Mouse (Mus musculus) erythroblast, adult 5-6 weeks (primary cell): ENCODE measurements around the gene Tiam1. TPM values are rescaled to one million over a fixed set of nuclear protein-coding genes. Genes with fewer than 3 reads are reported as not detected.

Source experiments
- ATAC-seq: replicated peaks from 2 replicates; pipeline ENCODE4 v1.8.0; 2016; ENCODE audit warnings: moderate number of reproducible peaks, mild to moderate bottlenecking, moderate TSS enrichment, inconsistent platforms; ENCODE audit not compliant: poor library complexity, low FRiP score, severe bottlenecking
- total RNA-seq, 2 experiments: library from RNA; stranded (forward) in 1 of 2; stranded (reverse) in 1 of 2; fragments of 150-400 nt in 1 of 2; fragments of 200-764, 138-1000 nt in 1 of 2; gene quantifications; 2 replicates each; pipeline versions ENCODE4 v1.2.3 to v1.2.4; 2015 to 2017; ENCODE audit warnings: low replicate concordance in 2 of 2

The Tiam1 gene
- total RNA-seq, 2 experiments from 2014 or later: 15.7 to 29.0 TPM

DNA sequence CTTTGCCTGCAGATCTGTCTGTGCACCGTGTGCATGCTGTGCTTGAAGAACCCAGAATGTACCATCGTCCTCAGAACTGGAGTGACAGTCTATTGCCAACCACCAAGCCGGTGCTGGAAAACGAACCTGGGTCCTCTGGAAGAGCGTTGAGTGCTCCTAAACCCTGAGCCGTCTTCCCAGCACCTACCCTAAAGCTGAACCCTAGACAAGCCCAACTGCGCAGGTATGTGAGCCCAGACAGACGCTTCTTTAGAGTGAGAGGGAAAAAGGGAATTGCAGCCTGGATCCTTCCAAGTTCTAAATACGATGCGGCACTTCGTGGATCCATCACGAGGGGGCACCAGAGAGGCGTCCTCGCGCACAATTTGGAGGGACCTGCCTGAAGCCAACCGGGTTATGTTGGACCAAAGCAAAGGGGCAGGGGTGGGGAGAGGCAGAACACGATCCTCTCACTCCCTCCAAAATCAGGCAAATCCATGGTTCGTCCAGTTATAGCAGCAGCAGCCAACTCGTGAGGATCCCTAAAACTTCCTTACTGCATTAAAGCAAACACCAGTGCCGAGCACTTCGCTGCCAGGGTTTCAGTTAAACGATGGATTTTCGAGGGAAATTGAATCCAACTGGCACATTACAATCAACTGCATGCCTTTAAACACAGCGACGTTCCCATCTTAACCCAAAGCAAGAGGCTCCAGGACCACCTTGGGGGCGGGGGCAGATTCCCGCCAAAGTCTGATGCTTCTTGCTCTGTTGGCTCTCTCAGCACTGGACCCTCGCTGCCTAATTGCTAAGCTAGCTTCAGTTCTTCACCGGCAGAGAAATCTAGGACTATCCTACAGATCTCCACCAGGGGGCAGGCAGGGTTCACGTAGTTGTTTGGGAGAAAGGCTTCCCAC, 369.7 kb downstream of the Tiam1 start:
- no peak for ATAC-seq

- no peak for ATAC-seq
Observed at GRCm38 (mm10) chr16:89765919-89766318, 377.6 kb downstream of the Tiam1 start.

DNA sequence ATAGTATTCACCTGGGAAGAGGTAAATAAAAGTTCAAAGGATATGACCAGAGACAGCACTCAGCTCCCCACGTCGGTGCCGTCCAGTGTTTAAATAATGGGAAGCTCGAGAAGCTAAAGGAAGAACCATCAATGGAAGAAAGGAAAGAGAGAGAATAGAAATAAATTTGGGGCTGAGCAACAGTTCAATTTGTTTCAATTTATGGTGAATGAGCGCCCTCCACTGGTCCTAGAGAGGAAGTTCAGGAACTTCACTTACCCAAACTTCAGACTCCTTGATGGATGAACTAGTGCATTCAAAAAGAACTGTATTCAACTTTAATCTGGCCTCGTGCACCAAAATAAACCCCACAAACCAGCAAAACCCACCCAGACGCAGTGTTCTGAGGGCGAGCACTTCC, 378.1 kb downstream of the Tiam1 start:
- no peak for ATAC-seq

GRCm38 (mm10) chr16:89763812-89764211, 379.8 kb downstream of the Tiam1 start:
- no peak for ATAC-seq

DNA sequence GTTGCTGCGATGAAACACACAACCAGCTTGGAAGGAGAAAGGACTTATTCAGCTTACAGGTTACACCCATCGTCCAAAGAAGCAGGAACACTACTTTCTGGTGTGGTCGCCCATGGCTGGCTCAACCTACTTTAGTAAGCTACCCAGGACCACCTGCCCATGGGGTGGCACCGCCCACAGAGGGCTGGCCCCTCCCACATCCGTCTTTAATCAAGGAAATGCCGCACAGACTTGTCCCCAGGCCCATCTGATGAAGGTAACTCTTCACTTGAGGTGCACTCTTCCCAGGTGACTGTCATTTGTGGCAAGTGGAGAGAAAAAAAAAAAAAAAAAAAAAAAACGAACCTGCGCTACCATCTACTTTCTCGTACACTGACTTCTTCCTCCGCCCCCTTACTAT, 381.0 kb downstream of the Tiam1 start:
- ATAC-seq: no peak

- no peak for ATAC-seq
Observed at GRCm38 (mm10) chr16:89762096-89762495, 381.5 kb downstream of the Tiam1 start.

DNA sequence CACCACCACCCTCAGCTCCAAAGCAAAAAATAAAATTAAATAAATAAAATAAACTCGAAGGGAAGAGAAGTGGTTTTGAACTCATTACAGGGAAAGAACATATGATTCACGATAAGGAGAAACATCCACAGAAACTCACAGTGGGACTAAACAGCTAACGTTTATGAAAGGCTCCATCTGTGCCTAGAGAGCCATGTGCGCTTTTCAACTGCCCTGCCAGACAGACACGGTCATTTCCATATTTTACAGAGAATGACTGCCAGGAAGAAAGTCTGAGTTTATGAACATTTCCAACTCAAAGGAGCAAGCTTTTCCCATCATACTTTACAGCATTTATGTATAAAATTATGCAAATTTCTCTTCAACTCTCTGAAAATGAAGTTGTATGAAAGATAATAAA, 386.2 kb downstream of the Tiam1 start:
- ATAC-seq: no peak

DNA sequence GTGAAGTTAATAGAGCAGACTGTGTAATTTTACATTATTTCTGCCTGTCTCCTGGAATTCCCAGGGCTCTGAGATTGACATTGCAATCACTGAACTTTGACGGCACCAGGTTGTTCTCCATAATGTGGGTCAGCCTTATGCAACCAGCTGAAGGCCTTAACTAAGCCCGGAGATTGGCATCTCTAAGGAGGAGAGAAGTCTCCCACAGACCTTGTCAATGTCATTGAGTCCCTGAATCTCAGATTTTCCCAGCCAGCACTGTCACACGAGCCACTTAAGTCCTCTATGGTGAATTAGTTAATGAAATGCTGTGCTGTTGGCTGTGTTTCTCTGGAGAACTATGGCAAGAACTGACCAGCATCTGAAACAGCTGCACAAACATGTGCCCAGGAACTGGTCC, 388.9 kb downstream of the Tiam1 start:
- ATAC-seq: no peak

GRCm38 (mm10) chr16:89747864-89748263, 395.7 kb downstream of the Tiam1 start:
- ATAC-seq: no peak

GRCm38 (mm10) chr16:89739559-89739958, 404.0 kb downstream of the Tiam1 start:
- ATAC-seq: no peak

GRCm38 (mm10) chr16:89738963-89739362, 404.6 kb downstream of the Tiam1 start:
- ATAC-seq: no peak

Other genes starting within 250 kb of the Tiam1 start
- gene Sod1, start 77.0 kb upstream of the Tiam1 start, total RNA-seq (2015; ENCODE audit: low replicate concordance): 182 and 255 TPM in 2 replicates
- gene Sod1, start 77.0 kb upstream of the Tiam1 start, total RNA-seq (2017; ENCODE audit: low replicate concordance): 152 and 196 TPM in 2 replicates
- gene Scaf4, start 140.7 kb upstream of the Tiam1 start, total RNA-seq (2015; ENCODE audit: low replicate concordance): 19.6 and 23.8 TPM in 2 replicates
- gene Scaf4, start 140.7 kb upstream of the Tiam1 start, total RNA-seq (2017; ENCODE audit: low replicate concordance): 10.2 and 15.1 TPM in 2 replicates
- not detected in 2 replicates for gene Hunk, start 242.2 kb upstream of the Tiam1 start, total RNA-seq (2015; ENCODE audit: low replicate concordance)
- 0.60 TPM in 1 of 2 replicates, not detected in the other for gene Hunk, start 242.2 kb upstream of the Tiam1 start, total RNA-seq (2017; ENCODE audit: low replicate concordance)